Mouse (Mus musculus): Measurements from ENCODE around the gene Sugp2. TPM values are rescaled to one million over a fixed set of nuclear protein-coding genes. Genes with fewer than 3 reads are reported as not detected.

The Sugp2 gene
- polyA plus RNA-seq, 1 experiment from 2014 or later = 26.1 TPM

DNA sequence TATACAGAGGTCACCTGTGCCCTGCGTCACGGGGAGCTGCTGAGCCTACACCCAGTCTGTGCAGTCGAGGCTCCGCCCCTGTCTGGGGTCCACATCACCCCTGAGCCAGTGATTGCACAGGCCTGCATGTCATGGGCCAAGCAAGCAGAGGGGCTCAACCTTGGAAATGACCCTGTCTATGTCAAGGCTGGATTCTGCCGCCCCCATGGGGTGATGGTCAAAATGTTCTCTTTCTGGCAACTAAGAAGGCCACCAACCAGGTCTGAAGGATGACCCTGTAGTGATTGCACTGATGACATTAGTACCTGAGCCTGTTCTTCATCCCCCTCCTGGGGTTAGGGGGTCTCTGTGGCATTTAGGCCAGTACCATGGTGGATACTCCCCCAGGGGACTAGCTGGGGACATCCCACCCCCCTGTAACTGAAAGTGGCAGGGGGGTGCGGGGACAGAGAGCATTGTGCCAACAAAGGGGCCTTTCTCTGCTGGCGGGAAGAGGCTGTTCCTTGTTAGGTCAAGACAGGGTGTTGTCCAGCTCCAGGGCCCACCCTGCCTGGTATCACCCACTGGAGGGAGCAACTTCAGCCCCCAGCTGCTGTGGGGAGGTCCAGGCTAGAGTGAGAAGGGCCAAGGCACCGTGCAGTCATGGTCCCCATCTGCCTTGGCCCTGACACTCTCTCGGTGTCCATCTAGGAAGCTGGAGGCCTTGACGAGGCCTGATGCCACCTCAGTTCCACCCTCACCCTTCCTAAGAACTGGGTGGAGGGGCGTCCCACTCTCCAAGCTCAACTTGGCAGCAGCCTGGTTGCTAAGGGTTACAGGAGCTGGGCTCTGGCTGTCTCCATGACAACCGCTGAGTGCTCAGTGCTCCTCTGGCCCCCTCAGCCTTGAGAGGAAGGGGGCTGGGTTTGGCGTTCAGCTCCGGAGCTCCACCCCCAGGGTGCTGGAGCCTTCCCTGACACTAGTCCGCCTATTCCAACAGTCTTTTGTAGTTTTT lies 82.8 kb downstream of the Sugp2 start:
- no peaks in the 10 kb centered on the region for H3K9me3 ChIP-seq
- peak overlapping the region; percentile 69 for H3K4me3 ChIP-seq
- H3K27me3 ChIP-seq = no peaks in the 10 kb centered on the region
- H3K4me1 ChIP-seq = peaks cover 35% of the 10 kb centered on the region
- peak; percentile 48 for ATAC-seq (ENCODE audit: insufficient number of reproducible peaks, low FRiP score, low TSS enrichment, low read depth)
- H3K27ac ChIP-seq = peak overlapping the region; percentile 84
- peak overlapping the region; percentile 85 for H3K4me2 ChIP-seq
- H3K9ac ChIP-seq = peak overlapping the region; percentile 64
- 17% methylated on average over 15 of the region's 15 CpGs for WGBS
- H3K36me3 ChIP-seq = peaks cover 37% of the 10 kb centered on the region

DNA sequence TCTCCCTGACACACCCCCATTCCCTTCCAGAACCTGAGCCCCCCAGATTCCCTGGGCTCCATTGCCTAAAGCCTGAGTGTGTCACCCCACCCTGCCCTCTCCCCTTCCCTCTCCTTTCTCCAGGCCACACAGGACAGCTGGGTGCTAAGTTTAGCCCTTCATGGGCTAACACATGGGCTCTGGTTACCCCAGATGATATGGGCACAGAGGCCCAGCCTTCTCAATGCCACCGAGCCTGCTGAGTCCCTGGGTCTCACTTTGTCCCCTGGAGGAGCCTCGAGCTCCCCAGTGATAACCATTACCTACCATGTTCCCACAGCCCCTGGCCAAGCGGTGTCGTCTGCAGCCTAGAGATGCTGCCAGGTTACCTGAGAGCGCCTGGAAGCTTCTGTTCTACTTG lies 83.8 kb downstream of the Sugp2 start:
- H3K27me3 ChIP-seq = no peaks in the 10 kb centered on the region
- H3K9me3 ChIP-seq = no peaks in the 10 kb centered on the region
- H3K27ac ChIP-seq = 0 out of 2 replicates have a peak overlapping the region, but pooled peaks have one; percentile 84
- no peak overlapping the region for H3K9ac ChIP-seq
- H3K36me3 ChIP-seq = peaks cover 34% of the 10 kb centered on the region
- no peak for ATAC-seq (ENCODE audit: insufficient number of reproducible peaks, low FRiP score, low TSS enrichment, low read depth)
- WGBS = 76% methylated on average over 5 of the region's 5 CpGs
- H3K4me1 ChIP-seq = peaks cover 35% of the 10 kb centered on the region
- H3K4me2 ChIP-seq = no peak overlapping the region
- no peak overlapping the region for H3K4me3 ChIP-seq

DNA sequence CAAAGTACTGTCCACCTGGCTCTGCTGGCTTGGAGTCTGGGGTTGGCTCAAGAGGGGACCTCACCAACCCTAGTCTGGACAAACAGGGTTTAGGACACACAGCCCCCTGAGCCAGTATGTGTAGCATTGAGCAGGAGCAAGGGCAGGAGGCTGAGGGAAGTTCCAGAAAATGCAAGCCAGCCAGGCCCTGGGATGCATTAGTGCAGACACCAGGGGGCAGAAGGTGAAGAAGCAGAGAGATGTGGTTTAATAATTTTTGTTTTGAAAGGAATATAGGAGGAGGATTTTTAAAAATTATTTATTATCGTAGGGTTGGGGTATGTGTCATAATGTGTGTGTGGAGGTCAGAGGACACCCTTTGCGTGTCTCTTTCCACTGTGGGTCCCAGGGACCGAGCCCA lies 89.7 kb downstream of the Sugp2 start:
- Histone ChIP-seq H3K36me3 (peaks cover 54% of the 10 kb centered on the region), H3K4me1 (0 out of 2 replicates have a peak, but pooled peaks cover 2% of the 10 kb centered on the region), H3K9me3 (no peaks in the 10 kb centered on the region), H3K9ac (no peak overlapping the region), H3K4me3 (no peak overlapping the region), H3K4me2 (no peak overlapping the region), H3K27me3 (no peaks in the 10 kb centered on the region), H3K27ac (no peak overlapping the region)
- ATAC-seq (ENCODE audit: insufficient number of reproducible peaks, low FRiP score, low TSS enrichment, low read depth) = no peak
- WGBS = 87% methylated on average over 3 of the region's 3 CpGs

DNA sequence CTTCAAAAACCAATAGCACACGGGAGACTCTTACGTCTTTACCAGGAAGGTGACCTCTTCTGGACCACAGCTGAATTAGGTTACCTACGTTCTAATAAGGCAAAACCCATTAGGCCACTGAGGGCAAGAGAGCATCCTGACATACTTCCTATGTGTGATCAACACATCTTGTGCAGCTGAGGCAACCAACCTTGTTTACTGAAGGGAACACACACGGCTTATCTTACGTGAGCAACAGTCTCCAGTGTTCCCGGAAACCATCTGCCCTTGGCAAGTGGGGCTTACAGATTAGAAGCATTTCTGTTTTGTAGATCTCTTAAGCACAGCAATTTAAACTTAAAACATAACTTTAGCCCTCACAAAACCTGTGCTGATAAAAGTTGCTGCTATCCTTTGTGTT lies 93.5 kb downstream of the Sugp2 start:
- 89% methylated on average over 6 of the region's 6 CpGs for WGBS
- Histone ChIP-seq H3K27ac (no peak overlapping the region), H3K4me1 (peaks cover 34% of the 10 kb centered on the region), H3K9ac (no peak overlapping the region), H3K9me3 (no peaks in the 10 kb centered on the region), H3K4me2 (no peak overlapping the region), H3K4me3 (no peak overlapping the region), H3K36me3 (peaks cover 49% of the 10 kb centered on the region), H3K27me3 (0 out of 2 replicates have a peak, but pooled peaks cover 10% of the 10 kb centered on the region)
- no peak for ATAC-seq (ENCODE audit: insufficient number of reproducible peaks, low FRiP score, low TSS enrichment, low read depth)

DNA sequence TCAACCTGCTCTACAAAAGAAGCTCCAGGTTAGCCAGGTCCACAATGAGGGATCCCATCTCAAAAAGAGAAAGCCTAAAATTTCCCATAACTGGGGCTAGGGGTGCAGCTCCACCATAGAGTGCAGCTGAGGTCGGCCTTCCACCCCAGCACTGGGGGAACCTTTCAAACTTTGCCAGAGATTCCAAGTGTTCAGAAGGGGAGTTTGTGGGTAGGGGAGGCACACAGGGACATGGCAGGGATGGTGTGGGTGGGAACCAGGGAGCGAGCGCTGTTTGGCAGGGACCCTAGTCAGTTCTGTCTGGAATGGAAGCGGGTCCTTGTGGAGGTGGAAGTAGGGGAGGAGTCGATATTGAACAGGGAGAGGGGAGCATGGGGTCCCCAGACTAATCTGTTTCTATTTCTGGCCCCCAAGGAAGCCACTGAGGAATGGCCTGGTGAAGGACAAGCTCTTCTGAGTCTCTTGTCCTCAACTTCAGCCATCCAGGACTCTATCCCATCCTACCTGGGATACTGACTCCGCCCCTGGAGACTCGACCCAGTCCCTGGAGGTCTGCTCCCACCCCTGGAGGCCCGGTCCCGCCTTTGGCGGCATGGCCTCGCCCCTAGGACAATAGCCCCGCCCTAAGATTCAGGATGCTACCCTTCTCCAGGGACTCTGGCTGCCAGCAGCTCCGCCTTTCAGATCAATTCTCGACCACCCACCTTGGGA lies 95.3 kb downstream of the Sugp2 start, which contains the start of gene Gdf1:
Gene Gdf1 (plus strand): TSS at position 694 of the 711 bp plus-strand sequence.
- Histone ChIP-seq H3K36me3 (peaks cover 51% of the 10 kb centered on the region), H3K4me3 (peak within 1 kb of the TSS; percentile 11), H3K27ac (no peak within 1 kb of the TSS), H3K4me1 (peaks cover 33% of the 10 kb centered on the region), H3K27me3 (0 out of 2 replicates have a peak, but pooled peaks cover 10% of the 10 kb centered on the region), H3K9ac (no peak within 1 kb of the TSS), H3K9me3 (no peaks in the 10 kb centered on the region), H3K4me2 (peak within 1 kb of the TSS; percentile 36)
- WGBS = 30% methylated on average over 14 of the region's 14 CpGs
- ATAC-seq (ENCODE audit: insufficient number of reproducible peaks, low FRiP score, low TSS enrichment, low read depth) = no peak

Other genes with a start within 250 kb of the Sugp2 start
- gene Gatad2a, start 237.8 kb upstream of the Sugp2 start, polyA plus RNA-seq (2015; fragmentation: Nextera tagmentation; extraction: Ambion mirVana) = 36.3 and 39.7 TPM in 2 replicates
- 51.4 and 54.2 TPM in 2 replicates for gene Mau2, start 191.5 kb upstream of the Sugp2 start, polyA plus RNA-seq (2015; fragmentation: Nextera tagmentation; extraction: Ambion mirVana)
- gene Sugp1, start 191.4 kb upstream of the Sugp2 start, polyA plus RNA-seq (2015; fragmentation: Nextera tagmentation; extraction: Ambion mirVana) = 41.9 and 43.7 TPM in 2 replicates
- gene Tm6sf2, start 161.3 kb upstream of the Sugp2 start, polyA plus RNA-seq (2015; fragmentation: Nextera tagmentation; extraction: Ambion mirVana) = 0.61 and 0.91 TPM in 2 replicates
- 0.19 and 0.24 TPM in 2 replicates for gene Hapln4, start 150.8 kb upstream of the Sugp2 start, polyA plus RNA-seq (2015; fragmentation: Nextera tagmentation; extraction: Ambion mirVana)
- gene Ncan, start 113.4 kb upstream of the Sugp2 start, polyA plus RNA-seq (2015; fragmentation: Nextera tagmentation; extraction: Ambion mirVana) = 0.35 and 0.50 TPM in 2 replicates
- 31.2 and 33.3 TPM in 2 replicates for gene Nr2c2ap, start 102.9 kb upstream of the Sugp2 start, polyA plus RNA-seq (2015; fragmentation: Nextera tagmentation; extraction: Ambion mirVana)
- gene Rfxank, start 95.1 kb upstream of the Sugp2 start, polyA plus RNA-seq (2015; fragmentation: Nextera tagmentation; extraction: Ambion mirVana) = 20.2 and 20.9 TPM in 2 replicates
- 54.1 and 55.2 TPM in 2 replicates for gene Borcs8, start 94.7 kb upstream of the Sugp2 start, polyA plus RNA-seq (2015; fragmentation: Nextera tagmentation; extraction: Ambion mirVana)
- 0.19 and 0.48 TPM in 2 replicates for gene Mef2b, start 94.5 kb upstream of the Sugp2 start, polyA plus RNA-seq (2015; fragmentation: Nextera tagmentation; extraction: Ambion mirVana)
- 64.9 and 74.3 TPM in 2 replicates for gene Tmem161a, start 61.9 kb upstream of the Sugp2 start, polyA plus RNA-seq (2015; fragmentation: Nextera tagmentation; extraction: Ambion mirVana)
- 5.7 and 5.8 TPM in 2 replicates for gene Slc25a42, start 21.9 kb upstream of the Sugp2 start, polyA plus RNA-seq (2015; fragmentation: Nextera tagmentation; extraction: Ambion mirVana)
- gene Armc6, start 240 bp downstream of the Sugp2 start, polyA plus RNA-seq (2015; fragmentation: Nextera tagmentation; extraction: Ambion mirVana) = 32.7 and 33.0 TPM in 2 replicates
- gene Homer3, start 48.6 kb downstream of the Sugp2 start, polyA plus RNA-seq (2015; fragmentation: Nextera tagmentation; extraction: Ambion mirVana) = 36.0 and 40.7 TPM in 2 replicates
- gene Ddx49, start 68.3 kb downstream of the Sugp2 start, polyA plus RNA-seq (2015; fragmentation: Nextera tagmentation; extraction: Ambion mirVana) = 52.7 and 53.1 TPM in 2 replicates
- 397 and 441 TPM in 2 replicates for gene Cope, start 68.3 kb downstream of the Sugp2 start, polyA plus RNA-seq (2015; fragmentation: Nextera tagmentation; extraction: Ambion mirVana)
- gene Cers1, start 81.5 kb downstream of the Sugp2 start, polyA plus RNA-seq (2015; fragmentation: Nextera tagmentation; extraction: Ambion mirVana) = 8.8 and 9.6 TPM in 2 replicates
- gene Gdf1, start 95.6 kb downstream of the Sugp2 start, polyA plus RNA-seq (2015; fragmentation: Nextera tagmentation; extraction: Ambion mirVana) = 2.9 and 4.1 TPM in 2 replicates
- 13.8 and 16.7 TPM in 2 replicates for gene Upf1, start 119.1 kb downstream of the Sugp2 start, polyA plus RNA-seq (2015; fragmentation: Nextera tagmentation; extraction: Ambion mirVana)
- 101 and 104 TPM in 2 replicates for gene Comp, start 139.3 kb downstream of the Sugp2 start, polyA plus RNA-seq (2015; fragmentation: Nextera tagmentation; extraction: Ambion mirVana)
- gene Crtc1, start 205.4 kb downstream of the Sugp2 start, polyA plus RNA-seq (2015; fragmentation: Nextera tagmentation; extraction: Ambion mirVana) = 22.2 and 22.4 TPM in 2 replicates
- 27.9 and 28.2 TPM in 2 replicates for gene Klhl26, start 242.7 kb downstream of the Sugp2 start, polyA plus RNA-seq (2015; fragmentation: Nextera tagmentation; extraction: Ambion mirVana)

Data from limb, embryonic 15.5 days (tissue).